Mouse (Mus musculus) hindbrain, embryonic 15.5 days (tissue): ENCODE measurements at regions not wholly inside any gene's neighbourhood (a gene's known extent, or its start where the extent isn't known, plus 50 kb on each side); places are given as distances from the start of the nearest gene placed in this dataset.

Experiments
- ATAC-seq: fragments of 200-750 bp; cut with Nextera tagmentation; 2 replicates; pipeline ENCODE4 v1.8.0; 2017; ENCODE audit warnings: low read depth, moderate number of reproducible peaks, moderate TSS enrichment; ENCODE audit not compliant: low FRiP score
- H3K27ac ChIP-seq: fragments of 300-500 bp; sonication (generic); replicated peaks from 2 replicates; pipeline ENCODE4 v1.5.1; 2015; ENCODE audit warnings: mild to moderate bottlenecking, inconsistent platforms
- H3K27me3 ChIP-seq: fragments of 300-500 bp; sonication (generic); 2 replicates; pipeline ENCODE4 v1.6.1; 2015; ENCODE audit warnings: control low read depth, inconsistent platforms
- H3K36me3 ChIP-seq: fragments of 300-500 bp; sonication (generic); 2 replicates; pipeline ENCODE4 v1.6.1; 2015; ENCODE audit warnings: control low read depth, inconsistent platforms
- H3K4me1 ChIP-seq: fragments of 300-500 bp; sonication (generic); replicated peaks from 2 replicates; pipeline ENCODE4 v1.6.1; 2015; ENCODE audit warnings: control low read depth, inconsistent platforms
- H3K4me2 ChIP-seq: fragments of 300-500 bp; sonication (generic); 2 replicates; pipeline ENCODE4 v1.6.1; 2015; ENCODE audit warnings: moderate library complexity, mild to moderate bottlenecking, inconsistent platforms
- H3K4me3 ChIP-seq: fragments of 300-500 bp; sonication (generic); 2 replicates; pipeline ENCODE4 v1.5.1; 2015; ENCODE audit warnings: mild to moderate bottlenecking, inconsistent platforms
- H3K9ac ChIP-seq: fragments of 300-500 bp; sonication (generic); 2 replicates; pipeline ENCODE4 v1.6.1; 2015; ENCODE audit warnings: inconsistent platforms
- H3K9me3 ChIP-seq: fragments of 300-500 bp; sonication (generic); 2 replicates; pipeline ENCODE4 v1.6.1; 2016; ENCODE audit warnings: control low read depth, inconsistent platforms
- WGBS: fragments of 180-500 bp; shearing (Covaris S2); methylation state at CpG from one replicate; pipeline ENCODE4 v1.1.7; 2015; 5-methylcytosine and 5-hydroxymethylcytosine counted together

- Histone ChIP-seq H3K4me1 (no peaks in the 10 kb centered on the region), H3K27ac (no peak overlapping the region), H3K4me3 (no peak overlapping the region), H3K4me2 (no peak overlapping the region), H3K9me3 (no peaks in the 10 kb centered on the region), H3K36me3 (no peaks in the 10 kb centered on the region), H3K9ac (no peak overlapping the region), H3K27me3 (no peaks in the 10 kb centered on the region)
- 75% methylated on average over 6 of the region's 6 CpGs for WGBS
- ATAC-seq = no peak
Measured at GRCm38 (mm10) chr12:26244701-26245100, 170.4 kb downstream of the Rnf144a start.

GRCm38 (mm10) chr12:26227557-26228020 is 187.5 kb downstream of the Rnf144a start:
- Histone ChIP-seq H3K9ac (no peak overlapping the region), H3K4me1 (peaks cover 14% of the 10 kb centered on the region), H3K27ac (peak overlapping the region; percentile 9), H3K27me3 (no peaks in the 10 kb centered on the region), H3K36me3 (no peaks in the 10 kb centered on the region), H3K9me3 (no peaks in the 10 kb centered on the region), H3K4me2 (no peak overlapping the region), H3K4me3 (no peak overlapping the region)
- WGBS = 46% methylated on average over 15 of the region's 15 CpGs
- ATAC-seq = peak; percentile 66

GRCm38 (mm10) chr12:26226363-26226762 is 188.7 kb downstream of the Rnf144a start:
- Histone ChIP-seq H3K36me3 (no peaks in the 10 kb centered on the region), H3K27me3 (no peaks in the 10 kb centered on the region), H3K4me2 (no peak overlapping the region), H3K9ac (no peak overlapping the region), H3K4me3 (no peak overlapping the region), H3K27ac (0 out of 2 replicates have a peak overlapping the region, but pooled peaks have one; percentile 67), H3K9me3 (no peaks in the 10 kb centered on the region), H3K4me1 (peaks cover 14% of the 10 kb centered on the region)
- 11% methylated on average over 2 of the region's 2 CpGs for WGBS
- ATAC-seq = no peak

GRCm38 (mm10) chr12:26212447-26212846 is 202.6 kb downstream of the Rnf144a start:
- ATAC-seq = no peak
- no peak overlapping the region for H3K9ac ChIP-seq

GRCm38 (mm10) chr12:26211423-26211822 is 203.6 kb downstream of the Rnf144a start:
- Histone ChIP-seq H3K9me3 (no peaks in the 10 kb centered on the region), H3K4me1 (peaks cover 8% of the 10 kb centered on the region; the same call in 1 of the 2 replicates), H3K27me3 (no peaks in the 10 kb centered on the region), H3K4me3 (no peak overlapping the region), H3K4me2 (no peak overlapping the region), H3K36me3 (no peaks in the 10 kb centered on the region), H3K27ac (no peak overlapping the region; the same call in 1 of the 2 replicates), H3K9ac (no peak overlapping the region)
- ATAC-seq = no peak
- WGBS = 58% methylated on average over 10 of the region's 10 CpGs

More at GRCm38 (mm10) chr12:26212447-26212846, 202.6 kb downstream of the Rnf144a start:
- no peaks in the 10 kb centered on the region for H3K36me3 ChIP-seq
- H3K4me2 ChIP-seq = no peak overlapping the region
- H3K9me3 ChIP-seq = no peaks in the 10 kb centered on the region
- 85% methylated on average over 1 of the region's 1 CpGs for WGBS
- H3K4me1 ChIP-seq = peaks cover 8% of the 10 kb centered on the region; the same call in 1 of the 2 replicates
- H3K4me3 ChIP-seq = no peak overlapping the region
- no peaks in the 10 kb centered on the region for H3K27me3 ChIP-seq
- H3K27ac ChIP-seq = no peak overlapping the region

- Histone ChIP-seq H3K4me1 (peaks cover 3% of the 10 kb centered on the region; the same call in 1 of the 2 replicates), H3K36me3 (no peaks in the 10 kb centered on the region), H3K9me3 (no peaks in the 10 kb centered on the region), H3K27me3 (no peaks in the 10 kb centered on the region), H3K4me2 (no peak overlapping the region), H3K9ac (no peak overlapping the region), H3K27ac (no peak overlapping the region), H3K4me3 (no peak overlapping the region)
- no peak for ATAC-seq
- 76% methylated on average over 4 of the region's 4 CpGs for WGBS
Measured at GRCm38 (mm10) chr12:26206751-26207150, 208.3 kb downstream of the Rnf144a start.

- H3K4me2 ChIP-seq = no peak overlapping the region
- WGBS = 83% methylated on average over 8 of the region's 8 CpGs
- H3K4me3 ChIP-seq = no peak overlapping the region
- no peaks in the 10 kb centered on the region for H3K36me3 ChIP-seq
- H3K9ac ChIP-seq = no peak overlapping the region
- ATAC-seq = peak; percentile 42; the same call in 1 of the 2 replicates
- no peak overlapping the region for H3K27ac ChIP-seq
- no peaks in the 10 kb centered on the region for H3K9me3 ChIP-seq
- no peaks in the 10 kb centered on the region for H3K27me3 ChIP-seq
- no peaks in the 10 kb centered on the region; the same call in 1 of the 2 replicates for H3K4me1 ChIP-seq
Measured at GRCm38 (mm10) chr12:26206036-26206435, 209.0 kb downstream of the Rnf144a start.

- WGBS = 34% methylated on average over 4 of the region's 4 CpGs
- ATAC-seq = no peak; the same call in 1 of the 2 replicates
- Histone ChIP-seq H3K36me3 (no peaks in the 10 kb centered on the region), H3K9ac (no peak overlapping the region), H3K9me3 (no peaks in the 10 kb centered on the region), H3K4me2 (0 out of 2 replicates have a peak overlapping the region, but pooled peaks have one; percentile 12), H3K4me3 (no peak overlapping the region), H3K27me3 (no peaks in the 10 kb centered on the region), H3K27ac (peak overlapping the region; percentile 66), H3K4me1 (peaks cover 13% of the 10 kb centered on the region)
Measured at GRCm38 (mm10) chr12:26191982-26192576, 223.0 kb downstream of the Rnf144a start.

GRCm38 (mm10) chr12:26191268-26191981 is 223.6 kb downstream of the Rnf144a start:
- Histone ChIP-seq H3K27ac (peak overlapping the region; percentile 66), H3K36me3 (no peaks in the 10 kb centered on the region), H3K9me3 (no peaks in the 10 kb centered on the region), H3K9ac (no peak overlapping the region), H3K27me3 (no peaks in the 10 kb centered on the region), H3K4me1 (peaks cover 13% of the 10 kb centered on the region), H3K4me3 (no peak overlapping the region), H3K4me2 (0 out of 2 replicates have a peak overlapping the region, but pooled peaks have one; percentile 12)
- 24% methylated on average over 15 of the region's 15 CpGs for WGBS
- ATAC-seq = peak; percentile 91

GRCm38 (mm10) chr12:26188996-26189395 is 226.1 kb downstream of the Rnf144a start:
- peaks cover 13% of the 10 kb centered on the region for H3K4me1 ChIP-seq
- H3K27ac ChIP-seq = no peak overlapping the region
- no peaks in the 10 kb centered on the region for H3K27me3 ChIP-seq
- ATAC-seq = no peak
- H3K4me3 ChIP-seq = no peak overlapping the region
- no peak overlapping the region for H3K9ac ChIP-seq
- no peak overlapping the region for H3K4me2 ChIP-seq
- WGBS = 84% methylated on average over 2 of the region's 2 CpGs
- H3K36me3 ChIP-seq = no peaks in the 10 kb centered on the region
- H3K9me3 ChIP-seq = no peaks in the 10 kb centered on the region

- Histone ChIP-seq H3K4me1 (peaks cover 13% of the 10 kb centered on the region), H3K4me3 (no peak overlapping the region), H3K9ac (no peak overlapping the region), H3K9me3 (no peaks in the 10 kb centered on the region), H3K4me2 (no peak overlapping the region), H3K27ac (no peak overlapping the region), H3K36me3 (no peaks in the 10 kb centered on the region), H3K27me3 (no peaks in the 10 kb centered on the region)
- WGBS = 91% methylated on average over 8 of the region's 8 CpGs
- no peak for ATAC-seq
Measured at GRCm38 (mm10) chr12:26187091-26187862, 227.8 kb downstream of the Rnf144a start.
